Mouse (Mus musculus): ENCODE results near the gene Csrp2.

Gene Csrp2

DNA sequence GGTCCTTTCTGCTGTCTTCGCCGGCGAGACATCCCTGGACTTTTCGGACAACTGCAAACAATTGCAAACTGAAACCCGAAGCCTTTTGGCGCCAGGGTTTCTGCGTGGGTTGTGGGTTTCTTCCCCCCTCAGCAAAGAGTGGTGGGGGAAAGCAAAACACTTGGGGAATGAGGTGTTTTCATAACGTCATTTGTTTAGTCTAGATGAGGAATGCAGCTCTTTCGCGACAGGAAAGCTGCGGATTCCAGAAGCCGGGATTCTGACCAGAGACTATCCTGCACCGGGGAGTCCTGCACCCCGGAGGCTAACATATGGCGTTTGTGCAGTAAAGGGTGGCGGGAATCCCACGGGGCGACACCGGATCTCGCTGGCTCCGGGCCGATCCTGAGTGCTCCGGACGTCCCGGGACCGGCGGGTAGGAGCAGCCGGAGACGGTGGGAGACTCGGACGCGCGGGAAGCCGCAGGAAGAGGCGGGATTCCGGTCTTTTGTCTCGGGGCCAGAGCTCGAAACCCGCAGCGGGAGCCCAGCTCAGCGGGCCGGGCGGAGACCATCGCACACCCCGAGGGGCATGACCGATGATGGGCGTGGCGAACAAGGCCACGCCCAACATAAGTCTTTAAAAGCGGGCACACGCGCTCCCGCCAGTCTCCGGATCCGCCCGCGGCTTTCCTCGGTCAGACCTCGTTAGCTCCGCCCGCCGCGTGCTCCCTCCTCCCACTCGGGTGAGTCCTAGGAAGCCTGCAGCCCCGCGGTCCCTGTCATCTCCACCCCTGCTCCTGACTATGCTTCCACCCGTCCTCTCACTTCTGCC, at the start of gene Csrp2:
Gene Csrp2 (plus strand): TSS at position 259 of the 813 bp plus-strand sequence.
- DNase-seq (ENCODE audit: low spot score in 2 of 2), result no peak

DNA sequence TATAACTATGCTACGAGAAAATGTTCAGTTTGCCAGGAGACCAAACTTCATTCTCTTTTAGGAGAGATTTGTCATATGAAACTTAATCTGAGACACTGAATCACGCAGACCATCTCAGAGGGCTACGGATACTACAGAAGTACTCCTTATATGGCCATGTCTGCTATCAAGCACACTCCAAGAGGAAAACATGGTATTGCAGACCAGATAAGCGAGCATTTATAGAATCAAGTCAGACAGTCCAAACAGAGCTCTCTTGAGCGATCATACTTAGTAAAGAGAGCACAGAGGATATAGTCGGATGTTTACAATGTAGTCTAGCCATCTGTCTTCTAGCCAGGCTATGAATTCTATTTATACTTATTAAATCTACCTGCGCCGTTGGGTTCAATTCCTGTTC, 44.7 kb upstream of the Csrp2 start:
- DNase-seq (ENCODE audit: low spot score in 2 of 2), result no peak

DNA sequence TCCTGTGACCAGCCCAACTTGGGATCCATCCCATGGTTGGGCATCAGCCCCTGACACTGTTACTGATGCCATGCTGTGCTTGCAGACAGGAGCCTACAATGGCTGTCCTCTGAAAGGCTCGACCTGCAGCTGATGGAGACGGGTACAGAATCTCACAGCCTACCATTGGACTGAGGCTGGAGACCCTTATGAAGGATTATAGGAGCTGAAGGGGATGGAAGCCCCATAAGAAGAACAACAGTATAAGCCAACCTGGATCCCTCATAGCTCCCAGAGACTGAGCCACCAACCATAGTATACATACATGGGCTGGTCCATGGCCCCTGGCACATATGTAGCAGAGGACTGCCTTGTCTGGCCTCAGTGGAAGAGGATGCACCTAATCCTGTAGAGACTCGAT, 42.6 kb upstream of the Csrp2 start:
- DNase-seq (ENCODE audit: low spot score in 2 of 2), result no peak

DNA sequence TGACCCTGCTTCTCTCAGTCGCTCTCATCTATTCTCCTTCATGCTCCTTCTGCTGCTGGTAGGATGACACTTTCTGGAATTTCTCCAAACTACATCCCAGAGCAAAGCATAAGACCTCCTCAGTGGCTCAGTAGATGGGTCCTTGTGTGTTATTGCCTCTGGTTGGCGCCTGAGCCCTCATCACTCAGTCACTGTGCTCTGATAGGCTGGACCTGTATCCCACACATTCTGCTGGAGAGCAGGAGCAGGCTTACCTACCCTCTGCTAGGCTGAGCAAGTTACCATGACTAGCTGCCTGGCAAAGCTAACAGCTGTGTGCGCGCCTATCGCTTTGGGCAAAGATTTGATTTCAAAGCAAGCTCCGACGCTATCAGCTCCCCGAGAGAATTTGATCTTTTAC, 41.7 kb upstream of the Csrp2 start:
- DNase-seq (ENCODE audit: low spot score in 2 of 2), result no peak

DNA sequence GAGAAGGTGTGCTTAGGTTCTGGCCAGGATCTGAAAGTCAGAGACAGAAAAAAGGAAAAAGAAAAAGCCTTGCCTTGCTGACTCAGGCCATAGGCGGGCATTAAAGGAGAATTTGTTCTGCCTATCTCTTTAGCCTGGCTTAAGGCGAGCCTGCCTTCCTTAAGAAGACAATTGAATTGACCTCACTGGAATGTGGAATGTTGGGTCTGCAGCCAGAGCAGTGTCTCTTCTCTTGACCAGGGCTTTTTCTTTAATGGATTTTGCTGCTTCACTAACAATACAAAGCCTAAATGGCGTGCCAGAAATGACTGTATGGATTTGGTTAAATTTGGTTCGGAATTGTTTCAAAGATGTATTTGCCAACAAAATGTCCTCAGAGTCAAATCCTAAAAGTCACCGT, 40.9 kb upstream of the Csrp2 start:
- DNase-seq (ENCODE audit: low spot score in 2 of 2), result no peak

DNA sequence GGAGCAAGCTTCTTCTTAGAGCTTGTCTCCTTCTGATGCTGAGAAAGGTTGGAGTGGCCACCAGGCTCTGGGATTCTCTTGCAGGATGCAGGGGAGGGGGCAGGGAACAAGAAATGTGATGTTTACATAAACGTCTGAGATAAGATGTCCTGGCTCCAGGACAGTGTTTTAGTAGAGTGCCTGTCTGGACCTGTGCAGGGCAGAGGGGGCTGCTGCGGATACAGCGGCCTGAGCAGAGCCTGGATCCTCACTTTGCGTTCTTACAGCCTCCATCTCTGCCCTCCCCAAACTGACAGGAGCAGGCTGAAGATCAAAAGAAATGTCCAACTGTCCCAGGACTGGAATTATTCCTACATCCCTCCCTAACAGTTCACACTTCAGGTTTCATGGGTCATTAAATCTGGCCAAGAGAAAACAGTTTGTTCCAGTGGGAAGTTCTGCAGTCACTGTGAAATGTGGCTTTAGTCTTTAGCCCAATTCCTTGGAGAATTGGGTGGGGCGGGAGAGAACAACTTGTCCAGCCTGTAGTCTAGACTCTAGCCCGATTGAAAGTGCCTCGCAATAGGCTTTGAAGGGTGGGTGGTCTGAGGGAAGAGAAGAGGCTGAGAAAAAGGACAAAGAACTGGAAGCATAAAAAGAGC, 40.0 kb upstream of the Csrp2 start:
- no peak for DNase-seq (ENCODE audit: low spot score in 2 of 2)

DNA sequence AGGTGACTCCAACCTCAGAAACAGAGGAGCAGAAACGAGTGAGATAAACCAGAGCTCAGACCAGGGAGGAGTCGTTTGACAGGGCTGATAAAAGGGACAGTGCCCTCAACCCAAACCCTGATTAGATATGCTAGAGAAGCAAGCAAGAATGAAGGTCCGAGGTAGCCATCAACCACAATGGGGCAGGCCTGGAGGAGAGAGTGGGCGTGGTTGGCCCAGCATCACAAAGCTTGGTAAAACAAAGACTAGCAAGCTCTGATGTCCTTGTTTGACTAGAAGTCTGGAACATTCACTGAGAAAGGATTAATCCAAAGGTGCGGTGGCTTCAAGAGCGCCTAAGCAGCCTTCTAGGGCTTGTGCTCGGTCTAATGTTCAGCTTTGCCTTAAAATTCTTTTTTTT, 38.2 kb upstream of the Csrp2 start:
- DNase-seq (ENCODE audit: low spot score in 2 of 2), result no peak

DNA sequence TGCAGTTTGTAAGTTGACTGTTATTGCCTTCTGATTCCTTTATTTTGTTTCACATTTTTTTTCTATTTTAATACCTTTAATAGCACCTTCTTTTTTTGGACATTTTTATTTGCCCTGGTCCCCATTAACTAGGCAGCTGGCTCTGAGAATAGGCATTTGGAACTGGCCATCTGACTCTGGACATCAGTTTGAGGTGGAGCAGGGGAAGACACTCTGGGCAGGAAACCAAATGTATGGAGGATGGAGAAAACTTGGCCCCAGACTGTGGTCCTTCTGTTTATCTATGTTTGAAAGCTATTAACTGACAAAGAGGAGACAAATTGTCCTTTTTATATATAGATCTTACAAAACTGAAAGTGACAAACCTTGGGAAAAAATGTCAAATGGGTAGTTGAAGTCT, 36.9 kb upstream of the Csrp2 start:
- DNase-seq (ENCODE audit: low spot score in 2 of 2), result no peak

DNA sequence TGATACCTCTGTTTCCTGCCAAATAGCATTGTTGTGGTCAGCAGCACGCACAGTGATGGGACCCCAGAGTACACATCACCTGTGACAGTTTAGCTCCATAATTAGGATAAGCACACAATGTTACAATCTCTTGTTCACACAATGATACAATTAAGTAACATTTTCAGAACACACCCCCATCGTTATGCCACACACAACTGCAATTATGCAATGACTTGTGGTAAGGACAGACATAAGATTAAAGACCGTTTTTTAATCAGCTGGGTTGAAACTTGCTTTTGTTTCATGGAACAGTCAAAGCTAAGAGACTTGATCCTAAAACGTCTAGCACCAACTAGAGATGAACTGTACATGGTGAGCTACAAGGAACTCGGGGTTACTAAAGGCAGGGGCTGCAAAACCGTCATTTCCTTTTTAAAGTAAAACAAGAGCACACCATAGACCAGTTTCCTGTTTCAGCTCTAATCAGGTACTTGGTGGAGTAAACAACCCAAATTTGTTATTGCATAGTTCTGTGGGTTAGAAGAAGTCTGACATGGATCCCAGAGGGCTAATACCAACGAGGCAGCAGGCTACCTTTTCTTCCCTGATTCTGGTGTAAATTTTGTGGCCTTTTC, 28.8 kb upstream of the Csrp2 start:
- DNase-seq (ENCODE audit: low spot score in 2 of 2), result no peak

DNA sequence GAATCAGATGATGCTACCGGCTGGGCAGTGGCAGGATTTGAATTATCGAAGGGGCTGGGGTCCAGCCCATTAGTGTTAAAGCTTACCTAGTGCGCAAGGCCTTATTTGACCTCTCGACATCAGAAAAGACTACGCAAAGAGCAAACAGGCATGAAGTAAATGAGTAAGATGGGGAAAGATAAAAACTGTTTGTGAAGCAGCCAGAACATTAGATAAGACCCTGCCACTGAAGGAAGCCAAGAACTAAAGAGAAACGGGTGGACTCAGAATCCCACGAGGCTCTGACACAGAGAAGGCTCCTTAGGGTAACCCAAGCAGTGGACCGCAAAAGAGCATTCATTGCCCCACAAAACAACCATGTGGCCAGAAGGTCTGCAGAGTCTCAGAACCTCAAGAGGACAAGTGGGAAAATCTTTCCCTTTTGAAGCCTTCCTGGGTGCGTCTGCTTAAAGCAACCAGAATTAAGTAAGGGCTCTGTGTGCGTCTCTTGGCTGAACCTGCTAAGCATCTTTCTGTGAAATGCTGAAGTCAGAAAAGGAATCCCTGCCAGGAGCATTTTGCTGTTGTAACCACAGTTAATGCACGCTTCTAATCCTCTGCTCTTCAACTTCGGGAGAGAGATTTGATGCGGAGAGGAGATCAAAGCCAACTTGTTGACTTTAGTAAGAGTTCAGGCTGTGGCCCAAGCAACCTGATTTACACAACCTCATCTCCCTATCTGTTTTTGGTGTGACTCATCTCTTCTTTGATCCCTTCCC, 19.7 kb upstream of the Csrp2 start:
- DNase-seq (ENCODE audit: low spot score in 2 of 2), result no peak

DNA sequence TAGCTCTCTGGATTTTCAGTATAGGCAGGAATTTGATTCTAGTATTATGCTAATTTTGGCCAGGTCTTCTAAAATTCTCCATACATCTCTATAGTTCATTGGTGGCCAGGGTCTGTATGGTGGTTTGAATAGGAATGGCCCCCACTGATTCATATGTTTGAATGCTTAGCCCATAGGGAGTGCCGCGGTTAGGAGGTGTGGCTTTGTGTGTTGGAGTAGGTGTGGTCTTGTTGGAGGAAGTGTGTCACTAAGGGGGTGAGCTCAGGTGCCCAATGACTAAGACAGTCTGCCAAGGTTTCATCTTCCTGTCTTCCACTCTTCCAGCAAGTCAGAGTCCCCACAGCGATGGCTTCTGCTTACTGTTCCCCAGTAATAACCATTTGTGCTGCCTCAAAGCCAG, 15.7 kb upstream of the Csrp2 start:
- DNase-seq (ENCODE audit: low spot score in 2 of 2), result no peak

DNA sequence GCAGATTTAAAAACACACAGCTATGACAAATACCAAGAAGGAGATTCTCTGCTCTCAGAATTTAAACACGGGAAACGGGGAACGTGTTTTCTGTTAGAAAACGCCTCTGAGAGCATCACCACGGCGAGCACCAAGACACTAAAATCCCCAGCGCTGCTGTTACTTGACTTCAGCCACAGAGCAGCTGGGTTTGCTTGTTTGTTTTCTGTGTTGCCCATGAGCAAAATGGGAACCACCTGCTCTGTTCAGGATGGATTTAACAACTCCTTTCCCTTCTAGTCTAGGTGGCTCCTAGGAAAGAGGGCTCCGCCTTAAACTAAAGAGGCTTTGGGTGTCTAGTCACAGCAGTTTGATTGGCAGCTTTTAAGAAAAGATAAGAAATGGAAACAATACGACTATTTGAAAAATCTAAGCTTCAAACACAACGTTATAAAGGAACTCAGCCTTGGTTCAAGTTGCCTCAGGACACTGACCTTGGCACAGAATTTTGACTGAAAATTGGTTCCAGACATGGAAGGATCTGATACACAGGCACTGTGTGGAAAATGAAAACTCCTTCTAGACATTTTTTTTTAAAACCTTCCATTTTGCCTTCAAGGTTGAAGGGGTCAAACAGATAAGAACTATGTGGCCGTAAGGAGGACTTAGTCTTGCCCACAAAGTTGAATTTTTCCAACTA, 2.8 kb upstream of the Csrp2 start:
- no peak for DNase-seq (ENCODE audit: low spot score in 2 of 2)

DNA sequence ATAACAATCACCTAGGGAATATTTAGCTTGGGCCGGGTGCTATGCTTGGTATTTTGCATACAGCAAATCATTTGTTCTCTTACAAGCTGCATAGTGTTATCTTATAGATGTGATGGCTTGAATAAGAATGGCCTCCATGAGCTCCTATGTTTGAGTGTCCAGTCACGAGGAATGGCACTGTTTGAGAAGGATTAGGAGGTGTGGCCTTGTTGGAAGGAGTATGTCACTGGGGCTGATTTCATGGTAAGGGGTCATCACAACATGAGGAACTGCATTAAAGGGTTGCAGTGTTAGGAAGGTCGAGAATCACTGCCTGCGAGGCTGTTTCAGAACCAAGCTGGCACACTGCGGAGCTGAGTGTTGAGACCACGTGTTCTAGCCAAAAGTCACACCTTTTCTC, 2.1 kb upstream of the Csrp2 start:
- DNase-seq (ENCODE audit: low spot score in 2 of 2), result no peak

DNA sequence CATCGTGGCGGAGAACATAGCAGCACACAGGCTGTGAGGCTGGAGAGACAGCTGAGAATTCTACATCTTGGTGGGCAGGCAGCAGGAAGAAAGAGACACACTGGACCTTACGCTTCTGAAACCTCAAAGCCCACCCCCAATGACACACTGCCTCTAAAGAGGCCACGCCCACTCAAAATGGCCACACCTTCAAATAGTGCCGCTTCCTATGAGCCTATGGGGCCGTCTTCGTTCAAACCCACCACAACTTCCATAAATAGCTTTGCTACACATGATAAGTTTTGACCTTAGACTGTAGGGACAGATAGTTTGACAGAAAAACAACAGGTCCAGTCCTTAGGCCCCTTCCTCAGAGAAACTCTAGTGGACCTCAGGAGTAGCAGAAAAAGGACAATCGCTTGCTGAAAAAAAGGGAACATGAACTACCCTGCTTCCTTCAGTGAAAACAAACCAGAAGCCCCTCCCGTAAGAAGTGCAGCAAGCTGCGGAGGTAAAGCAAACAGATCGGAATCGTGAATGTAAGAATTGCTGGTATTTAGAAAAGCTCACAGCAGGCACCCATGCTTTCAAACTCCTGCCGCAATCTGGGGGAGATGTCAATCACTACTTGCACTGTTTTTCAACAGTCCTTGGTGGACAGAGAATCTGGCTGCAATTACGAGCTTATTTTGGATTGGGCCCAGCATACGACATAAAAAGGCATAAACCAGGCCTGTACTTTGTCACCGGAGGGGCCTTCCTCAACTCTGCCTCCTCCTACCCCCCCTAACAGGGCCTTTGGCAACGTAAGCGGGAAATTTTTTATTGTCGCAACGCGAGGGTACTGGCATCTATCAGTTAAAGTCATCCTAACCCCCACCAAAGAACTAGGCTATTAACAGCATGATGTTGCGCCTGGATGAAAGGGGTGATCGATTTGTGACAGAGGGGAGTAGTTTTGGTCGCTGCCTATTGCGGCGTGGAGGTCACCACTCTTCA, 886 bp upstream of the Csrp2 start:
- DNase-seq (ENCODE audit: low spot score in 2 of 2), result no peak

DNA sequence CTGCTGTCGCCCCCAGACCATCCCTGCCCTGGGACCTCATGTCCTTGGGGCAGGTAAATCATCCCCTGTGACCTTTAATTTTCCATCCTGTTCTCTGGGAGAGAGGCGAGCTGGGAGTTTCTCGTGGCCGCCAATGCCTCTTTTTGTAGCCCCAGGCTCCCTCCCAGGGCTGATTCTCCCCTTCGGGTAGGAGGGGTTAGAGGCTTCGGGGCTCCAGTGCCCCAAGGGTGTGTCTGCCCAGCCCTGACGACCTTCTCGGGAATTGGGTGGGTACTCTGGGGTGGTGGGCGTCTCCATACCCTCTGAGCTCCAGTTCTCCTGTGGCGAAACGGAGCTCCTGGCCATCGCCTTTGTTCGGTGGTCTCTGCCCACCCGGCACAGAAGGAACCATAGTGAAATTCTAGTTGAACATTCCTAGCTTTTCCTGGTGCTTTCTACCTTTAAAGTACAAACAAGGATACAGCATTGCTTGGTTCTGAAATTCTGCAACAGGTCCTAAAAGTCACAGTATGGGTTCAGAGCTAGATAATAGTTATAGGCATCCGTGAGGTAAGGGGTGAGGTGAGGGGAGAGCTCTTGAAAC, 870 bp downstream of the Csrp2 start:
- no peak for DNase-seq (ENCODE audit: low spot score in 2 of 2)

DNA sequence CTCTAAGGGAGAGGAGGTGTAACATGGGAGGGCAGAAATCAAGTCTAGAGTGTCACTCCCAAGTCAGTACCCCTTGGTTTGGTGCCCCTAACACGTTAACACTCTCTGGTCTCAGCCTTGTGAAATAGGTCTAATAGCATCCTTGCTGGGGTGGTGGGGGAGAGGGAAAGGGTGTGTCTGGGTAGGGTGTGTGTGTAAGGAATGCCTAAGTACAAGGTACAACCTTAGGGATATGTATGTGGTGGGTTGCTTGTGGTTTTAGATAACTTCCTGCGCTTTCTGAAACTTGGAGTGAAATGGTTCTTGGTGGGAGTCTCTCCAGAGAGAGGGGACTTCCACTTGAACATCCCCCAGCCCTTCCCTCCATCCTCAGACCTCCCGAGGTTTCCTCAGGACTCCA, 2.3 kb downstream of the Csrp2 start:
- DNase-seq (ENCODE audit: low spot score in 2 of 2), result no peak

DNA sequence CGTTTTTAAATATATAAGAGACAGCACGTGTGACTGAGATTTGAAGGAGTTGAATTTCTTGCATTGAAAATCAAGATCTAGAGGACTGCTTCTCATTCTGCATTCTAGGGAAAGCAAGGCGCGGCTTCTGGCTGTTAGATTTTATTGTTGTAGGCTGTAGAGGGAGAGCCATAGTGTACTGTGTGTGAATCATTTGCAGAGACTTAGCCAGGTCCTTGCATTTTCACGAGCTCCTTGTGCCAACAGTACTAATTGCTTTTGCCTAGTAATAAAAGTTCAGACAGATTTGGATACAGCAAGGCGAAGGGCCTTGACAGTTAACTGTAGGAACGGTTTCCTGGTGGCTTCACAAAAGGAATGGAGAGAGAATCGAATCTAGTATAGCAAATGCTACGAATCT, 3.0 kb downstream of the Csrp2 start:
- no peak for DNase-seq (ENCODE audit: low spot score in 2 of 2)

DNA sequence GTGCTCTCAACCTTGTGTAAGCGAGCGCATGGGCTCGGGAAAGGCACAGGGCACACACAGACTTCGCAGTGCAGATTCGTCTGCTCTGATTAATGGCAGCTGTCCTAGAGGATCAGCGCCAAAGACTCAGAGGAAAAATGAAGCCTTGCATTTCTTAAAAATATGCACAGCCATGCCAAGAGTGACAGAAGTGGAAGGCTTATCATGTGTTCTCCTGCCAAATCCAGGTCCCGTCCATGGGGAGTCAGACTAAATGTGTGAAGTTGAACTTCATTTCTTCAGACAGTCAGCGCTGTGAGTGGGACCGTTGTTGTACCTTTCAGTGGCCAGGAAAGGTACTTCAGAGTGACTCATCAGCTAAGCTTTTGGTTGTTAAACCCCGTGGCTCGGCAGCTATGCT, 7.9 kb downstream of the Csrp2 start:
- DNase-seq (ENCODE audit: low spot score in 2 of 2), result no peak

DNA sequence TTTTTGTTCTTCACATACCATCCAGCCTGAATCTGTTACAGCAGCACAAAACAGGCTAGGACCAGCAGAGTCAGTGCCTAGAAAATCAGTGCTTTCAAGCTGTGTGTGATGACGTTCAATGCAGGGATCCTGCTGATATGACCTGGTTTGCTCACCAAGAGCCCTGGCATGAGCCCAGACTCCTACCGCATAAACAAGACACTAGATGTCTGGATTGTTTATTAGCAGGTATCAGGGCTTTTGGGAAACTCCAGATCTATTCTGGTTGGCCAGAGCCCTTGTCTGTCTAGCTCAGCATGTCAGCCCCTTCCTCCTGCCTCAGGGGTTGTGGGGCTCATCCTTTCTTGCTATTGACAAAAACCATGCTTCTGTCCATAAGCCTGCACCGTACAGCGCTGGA, 10.2 kb downstream of the Csrp2 start:
- no peak for DNase-seq (ENCODE audit: low spot score in 2 of 2)
